Mouse (Mus musculus): ENCODE results near the gene Ptafr. TPM values are rescaled to one million over a fixed set of nuclear protein-coding genes. Genes with fewer than 3 reads are reported as not detected.

The Ptafr gene
- 6.3 and 7.9 TPM in 2 replicates for polyA plus RNA-seq (2012; rRNA removed)

GRCm38 (mm10) chr4:132563965-132564364 lies at the start of gene Ptafr:
TSS of gene Ptafr (plus strand) at chr4:132564067.

GRCm38 (mm10) chr4:132532981-132533916 lies 30.6 kb upstream of the Ptafr start, which contains the start of gene Atpif1:
TSS of gene Atpif1 (minus strand) at chr4:132533659.

GRCm38 (mm10) chr4:132535406-132536121 lies 28.3 kb upstream of the Ptafr start, which contains the start of gene Dnajc8:
TSS of gene Dnajc8 (plus strand) at chr4:132535550.

Other genes starting within 250 kb of the Ptafr start
- gene Trnau1ap, start 234.5 kb upstream of the Ptafr start, polyA plus RNA-seq (2012; rRNA removed): 24.2 and 24.9 TPM in 2 replicates
- 7.1 and 9.7 TPM in 2 replicates for gene Rcc1, start 210.5 kb upstream of the Ptafr start, polyA plus RNA-seq (2012; rRNA removed)
- gene Phactr4, start 141.6 kb upstream of the Ptafr start, polyA plus RNA-seq (2012; rRNA removed): 7.0 and 8.8 TPM in 2 replicates
- 3.6 and 5.5 TPM in 2 replicates for gene Med18, start 100.1 kb upstream of the Ptafr start, polyA plus RNA-seq (2012; rRNA removed)
- 15.5 and 17.6 TPM in 2 replicates for gene Sesn2, start 53.6 kb upstream of the Ptafr start, polyA plus RNA-seq (2012; rRNA removed)
- gene Atpif1, start 30.4 kb upstream of the Ptafr start, polyA plus RNA-seq (2012; rRNA removed): 92.5 and 111 TPM in 2 replicates
- 12.0 and 21.1 TPM in 2 replicates for gene Dnajc8, start 28.5 kb upstream of the Ptafr start, polyA plus RNA-seq (2012; rRNA removed)
- gene Eya3, start 74.9 kb downstream of the Ptafr start, polyA plus RNA-seq (2012; rRNA removed): 23.4 and 51.3 TPM in 2 replicates
- gene Xkr8, start 168.5 kb downstream of the Ptafr start, polyA plus RNA-seq (2012; rRNA removed): 12.8 and 13.8 TPM in 2 replicates
- gene Smpdl3b, start 193.2 kb downstream of the Ptafr start, polyA plus RNA-seq (2012; rRNA removed): 50.0 and 79.8 TPM in 2 replicates
- gene Rpa2, start 204.3 kb downstream of the Ptafr start, polyA plus RNA-seq (2012; rRNA removed): 16.6 and 22.2 TPM in 2 replicates
- 4.1 and 4.5 TPM in 2 replicates for gene Themis2, start 232.3 kb downstream of the Ptafr start, polyA plus RNA-seq (2012; rRNA removed)

All from ovary, adult 2 months (tissue).